Mouse (Mus musculus) gastrocnemius, postnatal 36 days (tissue): Measurements from ENCODE around the gene Klf16. TPM values are rescaled to one million over a fixed set of nuclear protein-coding genes. Genes with fewer than 3 reads are reported as not detected.

ENCODE experiments used
- DNase-seq, 2 experiments: peaks; one replicate each; pipeline ENCODE4 v3.0.0; 2022
- intact Hi-C: fragments of 180-260 bp; cut with DNase I; formaldehyde crosslinking; loops from one replicate; pipeline ENCODE4 v1.15.1; 2025
- total RNA-seq, 2 experiments: library from RNA; stranded (reverse); gene quantifications; 2 replicates each; pipeline ENCODE4 v1.2.3; 2021

Klf16 gene
- total RNA-seq, 2 experiments from 2014 or later: 1.5 TPM

DNA sequence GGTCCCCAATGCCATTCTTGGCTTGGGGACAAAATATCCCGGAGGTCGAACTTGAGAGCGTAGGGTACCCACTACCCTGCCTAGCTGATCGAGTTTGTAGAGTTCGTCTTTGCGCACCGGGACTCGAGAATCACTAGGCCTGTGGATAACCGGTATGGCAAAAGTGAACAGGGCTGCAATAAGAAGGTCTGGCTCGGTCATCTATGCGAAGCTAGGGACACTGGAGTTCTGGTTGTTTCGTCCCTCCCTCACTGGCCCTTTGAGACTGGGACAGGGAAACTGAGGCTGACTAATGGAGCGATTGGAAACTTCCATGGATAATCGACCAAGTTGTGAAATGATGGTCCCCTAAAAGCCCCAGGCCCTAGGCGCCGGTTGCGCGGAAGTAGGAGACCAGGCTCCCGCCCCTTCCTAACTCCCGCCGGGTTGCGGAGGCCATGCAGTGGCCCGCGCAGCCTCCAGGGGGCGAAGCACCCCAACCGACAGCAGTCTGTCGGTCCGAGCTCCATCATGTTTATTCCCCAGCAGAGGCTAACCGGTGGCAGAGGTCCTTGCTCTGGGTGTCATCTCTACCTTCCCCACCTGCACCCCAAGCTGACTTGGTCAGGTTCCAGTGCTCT, 1.1 kb upstream of the Klf16 start:
- DNase-seq: peak; percentile 77 to 83
- intact Hi-C loops: no loop called here

DNA sequence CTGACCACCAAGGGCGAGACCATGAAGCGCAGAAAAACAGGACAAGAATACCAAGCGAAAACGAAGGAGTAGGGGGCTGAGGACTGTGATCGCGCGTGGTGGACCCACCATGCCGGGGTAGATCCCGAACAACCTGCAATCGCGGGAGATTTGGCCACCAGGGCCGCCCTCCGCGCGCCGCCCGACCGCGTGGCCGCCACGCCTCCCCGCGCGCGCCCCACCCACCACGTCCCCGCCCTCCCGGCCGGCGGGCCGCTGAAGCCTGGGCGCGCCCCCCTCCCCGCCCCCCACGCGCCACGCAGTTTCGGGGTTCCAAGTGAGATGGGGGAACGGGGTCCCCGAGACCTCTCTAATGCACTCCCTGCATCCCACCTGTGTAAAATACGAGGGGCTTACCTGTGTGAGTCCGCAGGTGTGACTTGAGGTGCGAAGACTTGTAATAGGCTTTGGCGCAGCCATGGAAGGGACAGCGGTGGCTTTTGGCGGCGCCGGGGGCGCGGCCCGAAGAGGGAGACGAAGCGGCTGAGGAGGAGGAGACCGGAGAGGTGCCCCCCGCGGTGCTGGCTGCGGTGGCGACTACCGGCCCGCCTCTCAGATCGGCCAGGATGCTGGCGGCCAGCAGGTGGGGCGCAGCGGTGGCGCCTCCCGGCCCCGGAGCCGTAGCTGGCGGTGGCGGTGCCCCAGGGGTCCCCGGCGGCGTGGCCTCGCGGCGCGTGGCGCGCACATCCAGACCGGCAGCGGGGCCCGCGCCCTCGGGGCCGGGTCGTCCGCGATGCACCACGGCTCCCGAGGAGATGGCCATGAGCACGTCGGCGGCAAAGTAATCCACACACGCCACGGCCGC, 548 bp downstream of the Klf16 start:
- peak; percentile 19 to 49 for DNase-seq
- intact Hi-C loops: no loop called here

GRCm38 (mm10) chr10:80575925-80576324, 1.2 kb downstream of the Klf16 start:
- DNase-seq: no peak
- intact Hi-C loops: no loop called here

DNA sequence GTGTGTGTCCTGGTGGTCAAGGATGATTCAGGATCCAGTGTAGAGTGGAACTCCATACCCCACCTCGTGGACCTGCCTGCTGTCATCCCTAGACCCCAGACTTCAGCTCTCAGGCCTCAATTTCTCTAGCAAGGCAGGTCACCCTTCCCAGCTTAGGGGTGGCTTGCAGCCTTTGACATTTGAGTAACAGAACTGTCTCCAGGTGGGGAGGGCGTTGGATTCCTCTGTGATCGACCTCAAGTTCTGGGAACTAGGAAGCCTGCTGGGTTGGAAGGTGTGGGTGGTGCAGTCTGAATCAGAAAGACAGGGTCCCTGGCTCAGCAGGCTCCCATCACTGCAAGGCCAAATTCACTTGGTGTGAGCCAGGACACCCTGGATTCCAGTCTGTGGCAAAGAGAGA, 2.2 kb downstream of the Klf16 start:
- intact Hi-C loops: no loop called here
- no peak for DNase-seq

GRCm38 (mm10) chr10:80573944-80574343, 3.2 kb downstream of the Klf16 start:
- intact Hi-C loops: no loop called here
- no peak for DNase-seq

GRCm38 (mm10) chr10:80572477-80572876, 4.6 kb downstream of the Klf16 start:
- intact Hi-C loops: no loop called here
- peak in 1 of 2 experiments; percentile 1 for DNase-seq

DNA sequence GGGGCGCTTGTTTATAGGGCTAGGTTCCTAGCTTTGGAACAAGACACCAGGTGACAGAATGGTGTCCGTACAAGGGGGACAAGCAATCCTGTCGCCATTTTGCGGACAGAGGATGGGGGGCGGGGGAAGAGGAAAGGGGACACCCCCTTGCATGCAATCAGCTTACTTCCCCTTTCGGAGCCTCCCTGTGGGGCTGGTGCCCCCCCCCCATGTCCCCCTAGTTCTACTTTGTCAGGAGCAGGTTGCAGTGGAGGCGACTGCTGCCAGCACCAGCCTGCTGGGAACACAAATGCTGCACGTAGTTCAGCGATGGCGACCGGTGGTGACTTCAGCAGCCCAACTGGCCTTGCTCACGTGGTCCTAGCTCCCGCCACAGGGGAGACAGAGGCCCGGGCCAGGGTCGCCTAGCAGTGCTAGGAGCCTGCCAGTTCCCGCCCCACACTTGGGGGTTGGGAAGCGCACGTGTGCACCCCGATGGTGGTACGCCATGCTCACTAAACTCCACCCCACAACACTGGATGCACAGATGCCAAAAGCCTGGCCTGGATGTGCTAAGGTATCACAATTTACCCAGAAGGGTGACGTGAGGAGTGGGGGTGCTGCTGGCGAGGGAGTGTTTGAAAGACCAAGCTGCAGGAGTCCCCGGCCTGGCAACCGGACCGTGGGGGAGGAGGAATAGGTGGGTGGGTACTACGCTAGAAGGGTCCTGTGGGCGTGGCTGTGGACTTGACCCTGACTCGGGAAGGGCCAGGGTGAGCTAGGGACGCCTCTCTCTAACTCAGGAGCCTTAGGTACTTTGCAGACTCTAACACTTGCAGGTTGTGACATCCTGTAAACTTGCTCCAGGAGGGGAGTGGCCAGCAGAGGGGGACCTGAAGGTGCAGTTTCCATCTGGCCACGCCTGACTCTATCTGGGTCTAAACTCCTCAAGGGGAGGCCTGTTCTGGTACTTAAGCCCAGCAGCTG, 6.0 kb downstream of the Klf16 start:
- peak in 1 of 2 experiments; percentile 3 for DNase-seq
- intact Hi-C loops: no loop called here

DNA sequence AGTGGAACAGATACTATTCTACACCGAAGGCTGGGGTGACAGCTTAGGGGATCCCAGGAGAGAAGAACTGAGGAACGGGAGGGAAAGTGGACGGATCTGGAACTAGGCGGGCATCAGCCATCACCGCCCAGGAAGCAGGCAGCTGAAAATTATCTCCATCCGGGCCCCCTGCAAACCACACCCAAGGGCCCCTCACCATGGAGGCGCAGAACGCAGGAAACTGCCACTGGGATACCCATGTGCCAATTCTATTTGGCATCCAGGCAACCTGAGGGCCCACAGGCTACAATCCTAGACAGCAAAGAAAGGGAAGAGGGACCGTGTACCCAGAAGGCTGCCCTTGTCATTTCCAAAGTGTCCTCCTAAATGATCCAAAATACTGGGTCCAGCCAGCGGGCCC, 6.7 kb downstream of the Klf16 start:
- DNase-seq: peak in 1 of 2 experiments; percentile 3
- intact Hi-C loops: no loop called here

GRCm38 (mm10) chr10:80569664-80570066, 7.5 kb downstream of the Klf16 start:
- DNase-seq: peak; percentile 68 to 72
- intact Hi-C loops: loop anchor here (5.0 kb wide), 1 partner anchor 118 kb away; no protein-coding TSS in a partner anchor

- DNase-seq: no peak
- intact Hi-C loops: loop anchor here (5.0 kb wide), 1 partner anchor 118 kb away; no protein-coding TSS in a partner anchor
These were observed 8.2 kb downstream of the Klf16 start for GRCm38 (mm10) chr10:80568876-80569275.

- peak; percentile 78 to 81 for DNase-seq
- intact Hi-C loops: loop anchor here (5.0 kb wide), 1 partner anchor 121 kb away; no protein-coding TSS in a partner anchor
These were observed 10.6 kb downstream of the Klf16 start for GRCm38 (mm10) chr10:80566375-80567092.

- intact Hi-C loops: no loop called here
- DNase-seq: peak; percentile 90 to 94
These were observed 15.8 kb downstream of the Klf16 start, which contains the start of gene Rexo1 for GRCm38 (mm10) chr10:80561116-80561944. TSS of gene Rexo1 (minus strand) at chr10:80561560.

- intact Hi-C loops: no loop called here
- DNase-seq: no peak
These were observed 16.5 kb downstream of the Klf16 start for GRCm38 (mm10) chr10:80560621-80561020.

DNA sequence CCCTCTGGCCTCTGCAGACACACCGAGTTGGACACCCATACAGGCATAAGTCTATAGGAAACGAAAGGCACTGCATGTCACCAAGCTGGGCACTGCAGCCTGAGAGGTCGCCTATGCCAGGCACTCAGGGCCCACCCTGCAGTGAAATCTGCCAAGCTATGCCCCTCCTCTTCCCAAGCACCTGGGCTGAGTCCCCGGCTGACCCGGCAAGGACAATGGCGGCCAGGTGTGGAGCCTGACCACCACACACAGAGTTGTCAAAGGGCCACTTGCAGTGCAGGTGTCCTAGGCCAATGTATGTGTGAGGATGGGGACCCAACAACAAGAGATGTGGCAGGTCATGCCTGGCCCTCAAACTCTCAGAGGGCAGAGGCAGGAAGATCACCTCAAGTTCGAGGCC, 17.7 kb downstream of the Klf16 start:
- no peak for DNase-seq
- intact Hi-C loops: no loop called here

- intact Hi-C loops: no loop called here
- DNase-seq: peak; percentile 62 to 70
These were observed 19.7 kb downstream of the Klf16 start for GRCm38 (mm10) chr10:80557346-80557965.

DNA sequence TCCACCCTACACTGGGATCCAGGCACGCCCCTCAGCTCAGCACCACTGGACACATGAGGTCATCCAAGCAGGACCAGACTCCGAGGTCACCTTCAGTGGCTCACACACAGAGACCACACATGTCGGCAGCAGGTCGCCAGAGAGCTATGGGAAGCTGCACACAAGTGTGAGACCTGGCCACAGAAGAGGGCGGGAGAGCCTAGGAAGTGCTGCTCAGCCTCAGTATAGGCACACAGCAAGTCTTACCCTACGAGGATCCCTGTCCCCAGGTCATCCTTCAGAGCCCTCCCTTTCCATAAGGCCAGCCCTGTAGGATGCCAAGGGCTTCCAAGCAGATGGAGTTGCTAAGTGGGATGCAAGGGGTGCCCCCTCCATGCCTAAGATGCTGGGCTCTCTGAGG, 23.1 kb downstream of the Klf16 start:
- intact Hi-C loops: no loop called here
- no peak for DNase-seq

DNA sequence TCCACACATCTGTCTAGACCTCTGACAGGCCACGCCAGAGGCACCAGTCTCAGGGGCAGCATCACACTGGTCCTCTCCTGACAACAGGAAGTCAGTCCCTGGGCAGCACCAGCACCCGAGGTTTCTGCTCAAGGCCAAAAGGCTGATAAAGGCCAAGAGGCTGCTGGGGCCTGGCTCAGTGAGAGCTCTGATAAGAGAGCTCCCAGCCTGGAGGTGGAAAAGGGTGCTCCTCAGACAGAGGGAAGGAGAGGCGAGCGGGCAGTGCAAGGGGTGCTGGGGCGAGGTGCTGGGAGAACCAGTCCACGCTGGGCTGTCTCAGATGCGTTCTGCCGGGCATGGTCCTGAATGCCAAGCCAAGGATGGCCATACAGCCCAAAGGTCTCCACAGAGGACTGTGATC, 23.5 kb downstream of the Klf16 start:
- DNase-seq: no peak
- intact Hi-C loops: no loop called here

DNA sequence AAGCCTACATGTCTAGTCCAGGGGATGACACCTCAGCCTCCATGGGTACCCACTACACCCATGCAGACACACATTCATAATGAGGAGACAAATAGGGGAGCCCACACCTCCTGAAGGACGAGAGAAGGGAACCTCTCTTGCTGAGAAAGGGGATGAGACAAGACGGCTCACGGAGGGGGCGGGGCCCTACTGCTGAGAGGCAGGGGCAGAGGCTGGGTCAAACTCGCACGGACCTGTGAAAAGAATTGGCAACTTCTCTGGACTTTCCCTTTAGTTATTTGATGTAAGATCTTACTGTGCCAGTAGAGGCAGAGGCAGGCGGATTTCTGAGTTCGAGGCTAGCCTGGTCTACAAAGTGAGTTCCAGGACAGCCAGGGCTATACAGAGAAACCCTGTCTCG, 24.8 kb downstream of the Klf16 start:
- intact Hi-C loops: no loop called here
- DNase-seq: no peak
